Mouse (Mus musculus) spleen, embryonic (tissue): ENCODE data around the gene A730061H03Rik.

ENCODE experiments used
- CTCF ChIA-PET: fragments of 350-600 bp; sonication (Branson Sonifier 250); formaldehyde crosslinking; loops from one replicate; lab custom pipeline; 2022; lab: Charles Lee

A730061H03Rik gene

GRCm38 (mm10) chr14:55584303-55584701 lies 24.1 kb upstream of the A730061H03Rik start:
- CTCF ChIA-PET = interaction anchor here (1.0 kb wide), 1 partner anchor 24 kb away, joined by 3 read pairs; no protein-coding TSS in a partner anchor

GRCm38 (mm10) chr14:55581981-55582681 lies 21.9 kb upstream of the A730061H03Rik start:
- CTCF ChIA-PET = no interaction called here

- CTCF ChIA-PET = interaction anchor here (0.6 kb wide), 1 partner anchor 53 kb away, joined by 4 read pairs; no protein-coding TSS in a partner anchor
Observed at GRCm38 (mm10) chr14:55580731-55581130, 20.5 kb upstream of the A730061H03Rik start.

- CTCF ChIA-PET = interaction anchor here (0.6 kb wide), 1 partner anchor 52 kb away, joined by 4 read pairs; no protein-coding TSS in a partner anchor
Observed at GRCm38 (mm10) chr14:55579511-55580496, 19.6 kb upstream of the A730061H03Rik start.

- CTCF ChIA-PET = no interaction called here
Observed at GRCm38 (mm10) chr14:55578668-55579269, 18.6 kb upstream of the A730061H03Rik start.

- CTCF ChIA-PET = interaction anchor here (0.6 kb wide), 1 partner anchor 12 kb away, joined by 6 read pairs; no protein-coding TSS in a partner anchor
Observed at GRCm38 (mm10) chr14:55577871-55578667, 17.9 kb upstream of the A730061H03Rik start, which contains the start of gene Psme1. Gene Psme1, plus strand, starts transcription at chr14:55578123.

GRCm38 (mm10) chr14:55576376-55576775 lies 16.2 kb upstream of the A730061H03Rik start:
- CTCF ChIA-PET = no interaction called here

- CTCF ChIA-PET = interaction anchor here (0.7 to 0.8 kb wide), 2 partner anchors 13 to 27 kb away, joined by 10 to 16 read pairs; no protein-coding TSS in a partner anchor
Observed at GRCm38 (mm10) chr14:55575711-55576110, 15.5 kb upstream of the A730061H03Rik start.

- CTCF ChIA-PET = interaction anchor here (0.7 to 0.8 kb wide), 2 partner anchors 13 to 26 kb away, joined by 10 to 16 read pairs; no protein-coding TSS in a partner anchor
Observed at GRCm38 (mm10) chr14:55575302-55575701, 15.1 kb upstream of the A730061H03Rik start, which contains the start of gene Fitm1. Gene Fitm1, plus strand, starts transcription at chr14:55575617.

- CTCF ChIA-PET = interaction anchor here (0.7 to 0.8 kb wide), 2 partner anchors 10 to 40 kb away, joined by 3 to 18 read pairs; no protein-coding TSS in a partner anchor
Observed at GRCm38 (mm10) chr14:55571760-55572159, 11.6 kb upstream of the A730061H03Rik start.

- CTCF ChIA-PET = no interaction called here
Observed at GRCm38 (mm10) chr14:55570588-55570987, 10.4 kb upstream of the A730061H03Rik start.

GRCm38 (mm10) chr14:55567496-55567895 lies 7.3 kb upstream of the A730061H03Rik start:
- CTCF ChIA-PET = no interaction called here

- CTCF ChIA-PET = no interaction called here
Observed at GRCm38 (mm10) chr14:55565748-55566147, 5.5 kb upstream of the A730061H03Rik start.

GRCm38 (mm10) chr14:55563249-55563648 lies 3.0 kb upstream of the A730061H03Rik start:
- CTCF ChIA-PET = no interaction called here

GRCm38 (mm10) chr14:55561860-55562259 lies 1.7 kb upstream of the A730061H03Rik start:
- CTCF ChIA-PET = interaction anchor here (0.5 kb wide), 1 partner anchor 10 kb away, joined by 18 read pairs; no protein-coding TSS in a partner anchor

- CTCF ChIA-PET = no interaction called here
Observed at GRCm38 (mm10) chr14:55559799-55560201, 406 bp downstream of the A730061H03Rik start, which contains the start of gene Dcaf11. Gene Dcaf11, plus strand, starts transcription at chr14:55560006.

- CTCF ChIA-PET = interaction anchor here (0.7 kb wide), 1 partner anchor 189 kb away, joined by 4 read pairs; no protein-coding TSS in a partner anchor
Observed at GRCm38 (mm10) chr14:55558740-55559448, 1.3 kb downstream of the A730061H03Rik start.

GRCm38 (mm10) chr14:55557587-55557986 lies 2.6 kb downstream of the A730061H03Rik start:
- CTCF ChIA-PET = interaction anchor here (0.7 to 0.9 kb wide), 4 partner anchors 22 to 62 kb away, joined by 3 to 4 read pairs (median 3); no protein-coding TSS in a partner anchor

GRCm38 (mm10) chr14:55557003-55557402 lies 3.2 kb downstream of the A730061H03Rik start:
- CTCF ChIA-PET = interaction anchor here (0.6 to 1.3 kb wide), 5 partner anchors 16 to 76 kb away, joined by 3 to 5 read pairs (median 4); no protein-coding TSS in a partner anchor
